Mouse (Mus musculus): ENCODE data around the gene BC053393. TPM values are rescaled to one million over a fixed set of nuclear protein-coding genes. Genes with fewer than 3 reads are reported as not detected.

The BC053393 gene
- 0.24 and 0.38 TPM in 2 replicates for polyA plus RNA-seq (2016; fragmentation: Nextera tagmentation; extraction: Ambion mirVana)

DNA sequence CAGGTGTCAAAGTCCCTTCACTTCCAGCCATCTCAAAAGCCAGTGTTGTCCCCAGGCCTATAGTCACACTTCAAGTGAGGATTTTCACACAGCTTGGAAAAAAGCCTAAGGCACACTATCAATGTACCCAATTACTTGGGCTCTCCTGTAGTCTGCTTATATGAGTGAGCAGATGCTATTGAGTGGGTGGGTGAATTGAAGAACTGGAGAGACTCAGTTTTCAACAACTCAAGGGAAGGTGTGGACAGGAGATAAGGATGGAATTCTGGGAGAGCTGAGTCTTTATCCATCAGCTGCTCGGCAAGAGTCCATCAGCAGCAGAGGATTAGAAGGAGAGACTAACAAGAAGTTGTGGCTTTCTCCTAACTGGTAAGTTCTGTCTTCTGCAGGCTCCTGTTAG lies at the start of gene BC053393:
TSS of gene BC053393 (plus strand) at position 210 of the 400 bp plus-strand sequence.
- ATAC-seq (ENCODE audit: insufficient number of reproducible peaks, low FRiP score) = no peak
- H3K27ac ChIP-seq (ENCODE audit: poor library complexity, severe bottlenecking) = no peak within 1 kb of the TSS
- H3K27me3 ChIP-seq (replicated peaks) = no peaks in the 10 kb centered on the region
- H3K4me3 ChIP-seq = no peak within 1 kb of the TSS
- no peak within 1 kb of the TSS for H3K9ac ChIP-seq
- 17% methylated on average over 1 of the region's 1 CpGs for whole genome bisulfite sequencing
- no peaks in the 10 kb centered on the region for H3K36me3 ChIP-seq
- H3K9me3 ChIP-seq (replicated peaks) = no peaks in the 10 kb centered on the region
- 0 out of 2 replicates have a peak, but pooled peaks cover 3% of the 10 kb centered on the region for H3K4me1 ChIP-seq (replicated peaks)
- H3K4me2 ChIP-seq = no peak within 1 kb of the TSS

DNA sequence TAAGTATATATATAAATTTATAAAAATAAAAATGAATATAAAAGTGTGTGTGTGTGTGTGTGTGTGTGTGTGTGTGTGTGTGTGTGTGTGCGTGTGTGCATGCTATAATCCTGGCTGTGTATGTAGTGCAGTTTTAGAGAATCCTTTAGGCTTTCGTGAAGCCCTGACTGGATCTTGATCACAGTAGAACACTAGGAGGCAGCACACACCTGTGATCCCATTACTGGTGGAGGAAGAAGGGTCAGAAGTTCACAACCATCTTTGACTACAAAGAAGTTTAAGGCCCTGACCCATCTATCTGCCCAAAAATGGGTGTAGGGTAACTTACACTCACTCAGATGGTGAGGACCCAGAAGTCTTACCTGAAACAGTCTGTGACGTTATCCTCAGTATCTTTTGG lies 48.6 kb upstream of the BC053393 start:
- no peaks in the 10 kb centered on the region for H3K27me3 ChIP-seq (replicated peaks)
- H3K4me1 ChIP-seq (replicated peaks) = no peaks in the 10 kb centered on the region
- no peak overlapping the region for H3K4me2 ChIP-seq
- H3K9me3 ChIP-seq (replicated peaks) = no peaks in the 10 kb centered on the region
- WGBS = 77% methylated on average over 3 of the region's 3 CpGs
- no peak overlapping the region for H3K27ac ChIP-seq (ENCODE audit: poor library complexity, severe bottlenecking)
- no peak for ATAC-seq (ENCODE audit: insufficient number of reproducible peaks, low FRiP score)
- no peak overlapping the region for H3K9ac ChIP-seq
- no peaks in the 10 kb centered on the region for H3K36me3 ChIP-seq
- no peak overlapping the region for H3K4me3 ChIP-seq

DNA sequence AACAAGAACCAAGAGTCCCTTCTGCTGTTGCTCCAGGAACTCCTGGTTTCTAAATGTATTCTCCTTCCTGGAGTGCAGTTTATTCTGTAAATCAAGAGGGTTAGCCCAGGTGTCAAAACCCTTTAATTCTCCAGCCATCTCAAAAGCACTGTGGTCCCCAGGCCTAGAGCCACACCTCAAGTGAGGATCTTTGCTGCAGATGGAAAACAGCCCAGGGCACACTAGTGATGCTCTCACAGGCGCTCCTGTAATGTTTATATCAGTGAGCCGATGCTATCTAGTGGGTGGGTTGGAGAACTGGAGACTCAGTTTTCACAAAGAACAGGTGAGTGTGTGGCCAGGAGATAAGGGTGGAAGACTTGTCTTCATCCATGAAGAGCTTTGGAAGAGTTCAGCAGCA lies 47.4 kb upstream of the BC053393 start, which contains the start of gene Gm12169:
TSS of gene Gm12169 (plus strand) at position 301 of the 400 bp plus-strand sequence.
- Histone ChIP-seq H3K36me3 (no peaks in the 10 kb centered on the region), H3K9ac (no peak within 1 kb of the TSS), H3K4me2 (no peak within 1 kb of the TSS), H3K9me3 (replicated peaks) (no peaks in the 10 kb centered on the region), H3K27ac (ENCODE audit: poor library complexity, severe bottlenecking) (no peak within 1 kb of the TSS), H3K27me3 (replicated peaks) (no peaks in the 10 kb centered on the region), H3K4me3 (no peak within 1 kb of the TSS), H3K4me1 (replicated peaks) (no peaks in the 10 kb centered on the region)
- 76% methylated on average over 2 of the region's 2 CpGs for WGBS
- ATAC-seq (ENCODE audit: insufficient number of reproducible peaks, low FRiP score) = no peak

DNA sequence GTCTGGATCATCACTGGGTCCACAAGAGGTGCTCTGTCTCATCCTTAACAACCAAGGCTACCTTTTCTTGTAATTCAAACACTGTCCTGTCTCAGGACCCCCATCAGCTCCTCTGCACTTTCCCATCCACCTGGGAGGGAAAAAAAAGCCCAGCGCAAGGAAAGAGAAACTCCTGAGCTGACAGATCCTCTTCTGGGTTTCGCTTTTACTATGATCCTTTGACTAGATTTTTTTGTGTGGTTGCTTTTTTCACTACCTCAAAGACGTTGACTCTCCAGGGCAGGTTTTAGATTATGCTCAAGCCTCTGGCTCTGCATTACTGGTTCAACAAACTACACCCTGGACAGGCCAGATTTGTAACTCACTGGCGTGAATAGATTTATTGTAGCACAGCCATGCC lies 41.2 kb upstream of the BC053393 start:
- ATAC-seq (ENCODE audit: insufficient number of reproducible peaks, low FRiP score) = no peak
- H3K27ac ChIP-seq (ENCODE audit: poor library complexity, severe bottlenecking) = no peak overlapping the region
- no peaks in the 10 kb centered on the region for H3K36me3 ChIP-seq
- H3K4me1 ChIP-seq (replicated peaks) = no peaks in the 10 kb centered on the region
- no peaks in the 10 kb centered on the region for H3K9me3 ChIP-seq (replicated peaks)
- 77% methylated on average over 4 of the region's 4 CpGs for WGBS
- H3K9ac ChIP-seq = no peak overlapping the region
- H3K27me3 ChIP-seq (replicated peaks) = no peaks in the 10 kb centered on the region
- no peak overlapping the region for H3K4me2 ChIP-seq
- no peak overlapping the region for H3K4me3 ChIP-seq

DNA sequence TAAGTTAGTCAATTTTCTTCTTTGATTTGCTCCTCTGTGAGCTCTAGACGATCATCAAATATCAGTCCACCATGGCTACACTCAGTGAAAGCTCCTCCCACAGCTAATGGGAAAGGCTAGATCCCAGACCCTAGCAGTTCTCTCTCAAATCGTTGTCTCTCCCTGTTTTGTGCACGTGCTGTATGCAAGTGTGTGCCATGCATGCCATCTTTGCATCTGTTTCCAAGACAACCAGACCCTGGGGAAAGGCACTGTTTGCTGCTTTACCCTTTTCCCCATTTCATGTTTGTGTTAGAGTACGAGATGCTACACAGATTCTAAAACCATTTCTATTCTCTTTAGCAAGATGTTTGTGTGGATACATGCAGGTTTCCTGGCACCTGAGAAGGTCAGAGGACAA lies 34.4 kb upstream of the BC053393 start:
- H3K27me3 ChIP-seq (replicated peaks) = no peaks in the 10 kb centered on the region
- no peak overlapping the region for H3K27ac ChIP-seq (ENCODE audit: poor library complexity, severe bottlenecking)
- H3K4me2 ChIP-seq = no peak overlapping the region
- no peak overlapping the region for H3K4me3 ChIP-seq
- no peaks in the 10 kb centered on the region for H3K9me3 ChIP-seq (replicated peaks)
- 66% methylated on average over 4 of the region's 4 CpGs for WGBS
- no peaks in the 10 kb centered on the region for H3K36me3 ChIP-seq
- no peaks in the 10 kb centered on the region for H3K4me1 ChIP-seq (replicated peaks)
- ATAC-seq (ENCODE audit: insufficient number of reproducible peaks, low FRiP score) = no peak
- H3K9ac ChIP-seq = no peak overlapping the region

DNA sequence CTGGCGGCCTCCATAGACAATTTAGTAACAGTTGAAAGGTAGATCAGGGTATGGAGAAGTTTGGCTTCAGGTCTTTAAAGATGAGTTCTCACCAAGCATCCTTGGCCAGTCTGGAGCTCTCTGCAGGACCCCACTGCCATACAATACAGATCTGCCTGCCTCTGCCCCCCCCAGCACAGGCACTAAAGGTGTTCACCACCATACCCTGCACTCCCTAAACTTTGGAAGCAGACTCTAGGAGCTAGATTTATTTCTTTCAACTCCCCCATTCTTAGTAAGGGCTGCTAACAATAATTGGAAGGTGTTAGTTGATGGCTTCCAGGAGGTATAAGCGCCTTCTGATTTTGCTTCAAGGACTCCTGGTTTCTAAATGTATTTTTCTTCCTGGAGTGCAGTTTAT lies 27.8 kb upstream of the BC053393 start:
- Histone ChIP-seq H3K27me3 (replicated peaks) (no peaks in the 10 kb centered on the region), H3K27ac (ENCODE audit: poor library complexity, severe bottlenecking) (no peak overlapping the region), H3K4me3 (no peak overlapping the region), H3K4me2 (no peak overlapping the region), H3K9ac (no peak overlapping the region), H3K4me1 (replicated peaks) (peaks cover 5% of the 10 kb centered on the region), H3K9me3 (replicated peaks) (no peaks in the 10 kb centered on the region), H3K36me3 (no peaks in the 10 kb centered on the region)
- WGBS = 74% methylated on average over 2 of the region's 2 CpGs
- ATAC-seq (ENCODE audit: insufficient number of reproducible peaks, low FRiP score) = no peak

DNA sequence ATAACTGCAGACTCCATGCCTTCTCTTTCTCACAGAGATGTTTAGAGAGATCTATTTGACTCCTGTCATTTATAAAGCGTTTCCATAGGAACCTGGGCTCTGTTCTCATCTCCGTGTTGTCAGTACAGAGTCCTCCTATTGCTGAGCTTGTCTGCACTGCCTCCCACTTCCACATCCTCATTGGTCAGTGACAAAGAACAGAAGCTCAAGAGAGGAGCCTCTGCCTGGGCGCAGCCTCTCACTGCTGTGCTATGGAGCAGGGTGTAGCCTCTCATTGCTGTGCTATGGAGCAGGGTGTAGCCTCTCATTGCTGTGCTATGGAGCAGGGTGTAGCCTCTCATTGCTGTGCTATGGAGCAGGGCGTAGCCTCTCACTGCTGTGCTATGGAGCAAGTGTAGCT lies 21.6 kb upstream of the BC053393 start:
- Histone ChIP-seq H3K27me3 (replicated peaks) (no peaks in the 10 kb centered on the region), H3K9me3 (replicated peaks) (no peaks in the 10 kb centered on the region), H3K9ac (no peak overlapping the region), H3K4me3 (no peak overlapping the region), H3K27ac (ENCODE audit: poor library complexity, severe bottlenecking) (no peak overlapping the region), H3K36me3 (no peaks in the 10 kb centered on the region), H3K4me1 (replicated peaks) (no peaks in the 10 kb centered on the region), H3K4me2 (no peak overlapping the region)
- ATAC-seq (ENCODE audit: insufficient number of reproducible peaks, low FRiP score) = no peak
- WGBS = 78% methylated on average over 4 of the region's 4 CpGs

DNA sequence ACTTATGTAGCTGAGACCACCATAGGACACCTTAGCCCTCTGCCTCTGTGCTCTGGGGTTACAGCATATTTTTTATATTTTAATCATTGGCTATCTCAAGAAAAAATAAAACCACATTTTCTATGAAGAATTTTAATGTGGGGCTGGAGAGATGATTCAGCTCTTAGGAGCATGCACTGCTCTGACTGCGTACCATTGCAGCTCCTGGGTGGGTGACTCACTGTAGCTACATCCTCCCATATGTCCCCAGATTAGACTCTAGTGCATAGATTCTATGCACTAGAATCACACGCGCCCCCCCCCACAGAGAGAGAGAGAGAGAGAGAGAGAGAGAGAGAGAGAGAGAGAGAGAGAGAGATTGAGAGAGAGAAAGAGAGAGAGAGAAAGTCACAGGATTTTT lies 18.6 kb upstream of the BC053393 start:
- H3K36me3 ChIP-seq = no peaks in the 10 kb centered on the region
- 86% methylated on average over 3 of the region's 3 CpGs for WGBS
- no peak overlapping the region for H3K4me2 ChIP-seq
- H3K4me1 ChIP-seq (replicated peaks) = no peaks in the 10 kb centered on the region
- H3K9ac ChIP-seq = no peak overlapping the region
- H3K4me3 ChIP-seq = no peak overlapping the region
- no peak for ATAC-seq (ENCODE audit: insufficient number of reproducible peaks, low FRiP score)
- no peaks in the 10 kb centered on the region for H3K9me3 ChIP-seq (replicated peaks)
- H3K27ac ChIP-seq (ENCODE audit: poor library complexity, severe bottlenecking) = no peak overlapping the region
- H3K27me3 ChIP-seq (replicated peaks) = no peaks in the 10 kb centered on the region

DNA sequence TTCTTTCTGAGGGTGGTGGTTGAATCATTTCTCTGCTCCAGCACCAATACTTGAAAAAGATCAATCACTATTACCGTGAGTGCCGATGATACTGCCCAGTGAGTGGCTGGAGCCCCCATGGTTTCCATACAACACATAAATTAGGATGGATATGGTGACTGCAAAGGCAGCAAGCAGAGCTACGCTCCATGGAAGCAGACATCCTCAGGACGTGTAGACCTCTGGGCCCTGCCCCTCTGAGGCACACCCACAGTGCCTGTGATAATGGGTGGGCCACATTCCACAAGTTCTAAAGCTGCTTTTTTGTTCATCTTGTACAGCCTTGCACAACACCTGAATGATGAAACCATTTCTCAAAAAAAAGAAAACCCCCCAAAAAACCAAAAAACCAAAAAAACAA lies 10.2 kb upstream of the BC053393 start:
- no peaks in the 10 kb centered on the region for H3K9me3 ChIP-seq (replicated peaks)
- H3K27ac ChIP-seq (ENCODE audit: poor library complexity, severe bottlenecking) = no peak overlapping the region
- no peaks in the 10 kb centered on the region for H3K36me3 ChIP-seq
- H3K9ac ChIP-seq = no peak overlapping the region
- ATAC-seq (ENCODE audit: insufficient number of reproducible peaks, low FRiP score) = no peak
- no peak overlapping the region for H3K4me3 ChIP-seq
- no peak overlapping the region for H3K4me2 ChIP-seq
- H3K4me1 ChIP-seq (replicated peaks) = no peaks in the 10 kb centered on the region
- 81% methylated on average over 4 of the region's 4 CpGs for WGBS
- no peaks in the 10 kb centered on the region for H3K27me3 ChIP-seq (replicated peaks)

DNA sequence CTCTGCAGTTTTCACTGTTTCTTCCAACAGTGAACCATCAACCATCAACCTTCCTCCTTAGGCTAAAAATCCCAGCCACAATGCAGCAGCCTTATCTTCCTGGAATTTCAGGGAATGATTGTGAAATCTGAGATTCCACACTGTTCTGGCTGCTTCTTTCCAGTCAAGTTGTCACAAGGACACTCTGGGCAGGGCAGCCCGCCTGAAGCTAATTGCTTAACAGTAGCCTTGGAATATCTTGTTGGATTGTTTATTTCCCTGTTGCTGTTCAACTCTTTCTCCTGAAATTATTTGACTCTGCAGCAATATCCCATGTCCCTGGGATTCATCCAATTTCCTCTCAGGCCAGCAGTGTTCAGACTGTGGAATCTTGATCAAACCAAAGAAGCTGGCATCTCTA lies 6.7 kb upstream of the BC053393 start:
- ATAC-seq (ENCODE audit: insufficient number of reproducible peaks, low FRiP score) = no peak
- WGBS = 26% methylated on average over 1 of the region's 1 CpGs

DNA sequence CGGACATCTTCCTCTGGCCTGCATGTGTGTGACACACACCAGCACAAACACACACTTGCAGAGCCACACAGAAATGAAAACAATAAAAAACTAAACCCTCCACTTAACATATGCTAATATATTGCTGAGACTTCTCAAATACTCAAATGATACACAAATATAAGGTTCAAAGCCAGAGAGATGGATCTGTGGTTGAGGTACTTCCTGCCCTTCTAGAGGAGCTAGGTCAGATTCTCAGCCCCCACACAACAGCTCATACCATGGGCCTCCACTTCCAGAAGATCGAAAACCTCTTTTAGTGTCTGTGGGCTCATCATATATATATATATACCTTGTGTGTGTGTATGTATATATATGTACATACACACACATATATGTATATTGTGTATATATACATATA lies 5.4 kb upstream of the BC053393 start:
- ATAC-seq (ENCODE audit: insufficient number of reproducible peaks, low FRiP score) = no peak
- H3K36me3 ChIP-seq = no peaks in the 10 kb centered on the region
- H3K9me3 ChIP-seq (replicated peaks) = no peaks in the 10 kb centered on the region
- no peak overlapping the region for H3K4me3 ChIP-seq
- H3K27me3 ChIP-seq (replicated peaks) = no peaks in the 10 kb centered on the region
- H3K4me1 ChIP-seq (replicated peaks) = no peaks in the 10 kb centered on the region
- H3K4me2 ChIP-seq = no peak overlapping the region
- H3K9ac ChIP-seq = no peak overlapping the region
- H3K27ac ChIP-seq (ENCODE audit: poor library complexity, severe bottlenecking) = no peak overlapping the region
- 87% methylated on average over 2 of the region's 2 CpGs for WGBS

More for the DNA sequence above, 6.7 kb upstream of the BC053393 start:
- Histone ChIP-seq H3K9ac (no peak overlapping the region), H3K4me1 (replicated peaks) (no peaks in the 10 kb centered on the region), H3K27me3 (replicated peaks) (no peaks in the 10 kb centered on the region), H3K9me3 (replicated peaks) (no peaks in the 10 kb centered on the region), H3K4me3 (no peak overlapping the region), H3K4me2 (no peak overlapping the region), H3K36me3 (no peaks in the 10 kb centered on the region), H3K27ac (ENCODE audit: poor library complexity, severe bottlenecking) (no peak overlapping the region)

DNA sequence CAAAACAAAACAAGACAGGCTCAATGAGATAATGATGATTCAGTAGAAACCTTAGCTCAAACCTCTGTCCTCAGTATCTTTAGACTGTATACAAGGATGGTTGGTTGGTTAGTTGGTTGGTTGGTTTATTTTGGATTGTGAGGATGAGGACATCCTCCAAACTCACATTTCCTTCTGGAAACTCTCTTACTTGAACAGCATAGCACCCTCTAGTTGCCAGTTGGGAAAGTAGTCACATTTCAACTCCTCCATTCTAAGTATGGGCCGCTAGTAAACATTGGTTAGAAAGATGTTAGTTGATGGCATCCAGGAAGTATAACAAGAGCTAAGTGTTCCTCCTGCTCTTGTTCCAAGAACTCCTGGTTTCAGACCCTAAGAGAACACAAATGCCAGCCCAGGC lies 2.2 kb upstream of the BC053393 start:
- no peak overlapping the region for H3K27ac ChIP-seq (ENCODE audit: poor library complexity, severe bottlenecking)
- H3K36me3 ChIP-seq = no peaks in the 10 kb centered on the region
- H3K4me1 ChIP-seq (replicated peaks) = 0 out of 2 replicates have a peak, but pooled peaks cover 3% of the 10 kb centered on the region
- no peaks in the 10 kb centered on the region for H3K9me3 ChIP-seq (replicated peaks)
- no peak for ATAC-seq (ENCODE audit: insufficient number of reproducible peaks, low FRiP score)
- H3K9ac ChIP-seq = no peak overlapping the region
- no peak overlapping the region for H3K4me3 ChIP-seq
- 68% methylated on average over 1 of the region's 1 CpGs for WGBS
- no peak overlapping the region for H3K4me2 ChIP-seq
- H3K27me3 ChIP-seq (replicated peaks) = no peaks in the 10 kb centered on the region
